Mouse (Mus musculus) MEL (cell line): Measurements from ENCODE around the gene Adarb1. TPM values are rescaled to one million over a fixed set of nuclear protein-coding genes. Genes with fewer than 3 reads are reported as not detected.

ENCODE experiments used
- DNase-seq: peaks from one replicate; pipeline ENCODE4 v3.0.0; 2011; ENCODE audit warnings: low read depth, low spot score
- H3K27ac ChIP-seq: 2 replicates; pipeline ENCODE4 v1.5.1; 2012; ENCODE audit warnings: low read depth, mild to moderate bottlenecking, control low read depth, low read length, moderate library complexity; ENCODE audit not compliant: control insufficient read depth
- H3K27me3 ChIP-seq, 2 experiments: fragments of 150-350 bp in 1 of 2; sonication (generic) in 1 of 2; 2 replicates each; pipeline ENCODE4 v1.6.1; 2012; ENCODE audit warnings: low read length in 2 of 2, mild to moderate bottlenecking in 2 of 2, improper control_type of control experiment in 1 of 2, moderate library complexity in 1 of 2; ENCODE audit not compliant: insufficient read depth in 2 of 2, control insufficient read depth in 1 of 2
- H3K36me3 ChIP-seq, 2 experiments: 2 replicates each; pipeline ENCODE4 v1.6.1; 2012 to 2014; ENCODE audit warnings: low read length in 2 of 2, improper control_type of control experiment in 1 of 2, inconsistent platforms in 1 of 2, mild to moderate bottlenecking in 1 of 2; ENCODE audit not compliant: insufficient read depth in 2 of 2, control insufficient read depth in 1 of 2
- H3K4me1 ChIP-seq, 2 experiments: fragments of 150-350 bp in 1 of 2; sonication (generic) in 1 of 2; 2 replicates each; pipeline ENCODE4 v1.6.1; 2012; ENCODE audit warnings: low read length in 2 of 2, improper control_type of control experiment in 1 of 2, mild to moderate bottlenecking in 1 of 2; ENCODE audit not compliant: insufficient read depth in 2 of 2, control insufficient read depth in 1 of 2
- H3K4me3 ChIP-seq, 2 experiments: fragments of 150-350 bp in 1 of 2; sonication (generic) in 1 of 2; 2 replicates each; pipeline ENCODE4 v1.5.1; 2012; ENCODE audit warnings: low read depth in 2 of 2, low read length in 2 of 2, mild to moderate bottlenecking in 2 of 2, moderate library complexity in 2 of 2, control low read depth in 1 of 2, improper control_type of control experiment in 1 of 2; ENCODE audit not compliant: control insufficient read depth in 1 of 2, insufficient read depth in 1 of 2
- H3K79me2 ChIP-seq: 2 replicates; pipeline ENCODE4 v1.6.1; 2012; ENCODE audit warnings: mild to moderate bottlenecking, low read length, moderate library complexity; ENCODE audit not compliant: control insufficient read depth, poor library complexity, insufficient read depth
- H3K9ac ChIP-seq: 2 replicates; pipeline ENCODE4 v1.6.1; 2012; ENCODE audit warnings: low read depth, mild to moderate bottlenecking, control low read depth, low read length, moderate library complexity; ENCODE audit not compliant: control insufficient read depth, poor library complexity, severe bottlenecking
- H3K9me3 ChIP-seq: fragments of 150-350 bp; sonication (generic); replicated peaks from 2 replicates; pipeline ENCODE4 v1.6.1; 2012; ENCODE audit warnings: mild to moderate bottlenecking, low read length, improper control_type of control experiment, moderate library complexity; ENCODE audit not compliant: insufficient read depth
- CTCF ChIP-seq, 3 experiments: IDR thresholded peaks in 2 of 3; conservative IDR thresholded peaks in 1 of 3; 2 replicates each; pipeline ENCODE4 v1.5.1; 2011 to 2012; ENCODE audit warnings: low read length in 3 of 3, low read depth in 2 of 3, mild to moderate bottlenecking in 2 of 3, improper control_type of control experiment in 1 of 3, inconsistent platforms in 1 of 3, mixed read lengths in 1 of 3, moderate library complexity in 1 of 3; ENCODE audit not compliant: control insufficient read depth in 1 of 3, insufficient read depth in 1 of 3, poor library complexity in 1 of 3, severe bottlenecking in 1 of 3
- EP300 ChIP-seq, 2 experiments: IDR thresholded peaks; 2 replicates each; pipeline ENCODE4 v1.6.1; 2011; ENCODE audit warnings: improper control_type of control experiment in 2 of 2, low read length in 2 of 2, low read depth in 1 of 2, mild to moderate bottlenecking in 1 of 2
- ETS1 ChIP-seq: IDR thresholded peaks from 2 replicates; pipeline ENCODE4 v1.6.1; 2012; ENCODE audit warnings: low read depth, mild to moderate bottlenecking, inconsistent platforms, low read length, improper control_type of control experiment, moderate library complexity
- GABPA ChIP-seq: IDR thresholded peaks from 2 replicates; pipeline ENCODE4 v1.6.1; 2012; ENCODE audit warnings: low read depth, mild to moderate bottlenecking, inconsistent platforms, low read length, improper control_type of control experiment, moderate library complexity
- GATA1 ChIP-seq: IDR thresholded peaks from 2 replicates; pipeline ENCODE4 v1.6.1; 2011; ENCODE audit warnings: low read depth, low read length, improper control_type of control experiment
- HCFC1 ChIP-seq: IDR thresholded peaks from 2 replicates; pipeline ENCODE4 v1.6.1; 2012; ENCODE audit warnings: low read depth, mild to moderate bottlenecking, inconsistent platforms, low read length, improper control_type of control experiment, moderate library complexity
- MEF2A ChIP-seq: IDR thresholded peaks from 2 replicates; pipeline ENCODE4 v1.6.1; 2014; ENCODE audit warnings: low read depth, mild to moderate bottlenecking, inconsistent platforms, low read length, improper control_type of control experiment; ENCODE audit not compliant: poor library complexity, insufficient replicate concordance, severe bottlenecking; ENCODE audit errors: extremely low read depth
- MYB ChIP-seq: IDR thresholded peaks from 2 replicates; pipeline ENCODE4 v1.6.1; 2011; ENCODE audit warnings: mild to moderate bottlenecking, low read depth, low read length, improper control_type of control experiment
- NELFE ChIP-seq: IDR thresholded peaks from 2 replicates; pipeline ENCODE4 v1.6.1; 2011; ENCODE audit warnings: low read depth, low read length, improper control_type of control experiment
- POLR2A ChIP-seq, 2 experiments: IDR thresholded peaks; 2 replicates each; pipeline ENCODE4 v1.6.1; 2011 to 2012; ENCODE audit warnings: low read length in 2 of 2, mild to moderate bottlenecking in 2 of 2, control low read depth in 1 of 2, improper control_type of control experiment in 1 of 2, low read depth in 1 of 2, moderate library complexity in 1 of 2; ENCODE audit not compliant: control insufficient read depth in 1 of 2, insufficient read depth in 1 of 2, poor library complexity in 1 of 2
- POLR2AphosphoS2 ChIP-seq: IDR thresholded peaks from 2 replicates; pipeline ENCODE4 v1.6.1; 2011; ENCODE audit warnings: low read length, improper control_type of control experiment
- RAD21 ChIP-seq: IDR thresholded peaks from 2 replicates; pipeline ENCODE4 v1.6.1; 2011; ENCODE audit warnings: mild to moderate bottlenecking, low read depth, low read length, improper control_type of control experiment
- RCOR1 ChIP-seq: IDR thresholded peaks from 2 replicates; pipeline ENCODE4 v1.6.1; 2012; ENCODE audit warnings: low read depth, mild to moderate bottlenecking, inconsistent platforms, low read length, improper control_type of control experiment
- SMC3 ChIP-seq: IDR thresholded peaks from 2 replicates; pipeline ENCODE4 v1.6.1; 2011; ENCODE audit warnings: low read depth, low read length, improper control_type of control experiment
- TCF12 ChIP-seq: IDR thresholded peaks from 2 replicates; pipeline ENCODE4 v1.6.1; 2014; ENCODE audit warnings: low read depth, mild to moderate bottlenecking, inconsistent platforms, low read length, improper control_type of control experiment, moderate library complexity
- polyA plus RNA-seq, 2 experiments: library from polyadenylated mRNA; stranded (reverse) in 1 of 2; unstranded in 1 of 2; fragments of >175 nt in 1 of 2; fragments of >200 nt in 1 of 2; gene quantifications; 2 replicates each; pipeline versions ENCODE4 v1.2.1 to v1.2.4; 2012; ENCODE audit warnings: low replicate concordance in 2 of 2, low read depth in 1 of 2; ENCODE audit not compliant: insufficient read length in 2 of 2, insufficient read depth in 1 of 2, missing spikeins in 1 of 2
- total RNA-seq: library from RNA; depleted of rRNA; stranded (reverse); fragments of 300-350 nt; gene quantifications from 2 replicates; pipeline ENCODE4 v1.2.3, GENCODE M21; 2012

The Adarb1 gene
- total and polyA plus RNA-seq, 3 experiments, result 2.4 to 3.8 TPM; not detected in 1

DNA sequence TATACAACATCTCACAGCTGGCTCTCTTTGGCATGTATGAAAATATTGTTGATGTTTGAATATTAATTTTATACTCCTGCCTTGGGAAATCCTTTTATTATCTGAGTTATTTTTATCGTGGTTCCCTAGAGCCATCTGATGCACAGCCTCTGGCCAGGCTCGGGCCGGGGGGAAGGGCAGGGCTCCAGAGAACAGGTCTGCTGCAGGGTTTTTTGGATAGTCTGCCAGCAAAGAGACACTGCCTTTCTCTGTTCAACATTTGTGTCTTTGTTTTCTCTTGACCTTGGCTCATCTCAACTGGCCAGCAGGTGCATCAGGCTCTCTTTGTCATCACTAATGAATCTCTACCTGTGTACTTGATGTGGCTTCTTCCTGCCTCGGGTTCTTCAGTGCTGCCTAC lies 32.3 kb downstream of the Adarb1 start:
- H3K4me3 ChIP-seq, result no peak overlapping the region
- H3K36me3 ChIP-seq, result no peaks in the 10 kb centered on the region
- H3K9ac ChIP-seq, result no peak overlapping the region
- no peak overlapping the region for H3K27ac ChIP-seq
- H3K79me2 ChIP-seq, result no peaks in the 10 kb centered on the region
- H3K27me3 ChIP-seq, result no peaks in the 10 kb centered on the region
- H3K4me1 ChIP-seq, result no peaks in the 10 kb centered on the region
- no peaks in the 10 kb centered on the region for H3K9me3 ChIP-seq
- DNase-seq, result no peak
- no peak for TF ChIP-seq POLR2A (IDR thresholded peaks at IDR 0.05; ENCODE audit: control insufficient read depth in 1 of 2, insufficient read depth in 1 of 2, low read depth in 1 of 2, low read length in 2 of 2, poor library complexity in 1 of 2)
- no peak for TF ChIP-seq ETS1
- no peak for TF ChIP-seq RCOR1
- no peak for TF ChIP-seq RAD21

DNA sequence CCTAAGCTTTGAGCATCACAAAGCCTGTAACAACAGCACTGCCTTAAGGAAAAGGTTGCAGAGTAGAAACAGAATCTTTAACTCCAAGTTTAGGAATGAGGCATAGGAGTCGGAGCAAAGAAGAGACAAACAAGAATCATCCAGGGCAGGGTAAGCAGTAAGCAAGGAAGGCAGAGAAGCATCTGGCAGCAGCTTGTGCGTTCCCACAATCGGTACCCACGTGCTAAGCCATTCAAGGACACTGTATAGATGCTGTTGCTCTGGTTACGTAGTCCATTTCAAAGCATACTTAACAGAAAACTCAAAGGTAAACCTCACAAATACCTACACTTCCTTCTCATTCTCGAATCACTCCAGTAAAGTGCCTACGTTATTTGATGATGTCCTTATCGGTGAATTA lies 35.0 kb downstream of the Adarb1 start:
- Histone ChIP-seq H3K4me1 (no peaks in the 10 kb centered on the region), H3K9me3 (no peaks in the 10 kb centered on the region), H3K9ac (no peak overlapping the region), H3K27me3 (peaks cover 0 to 2% of the 10 kb centered on the region in 2 experiments; a peak in 1 of 4 replicates), H3K36me3 (no peaks in the 10 kb centered on the region), H3K27ac (no peak overlapping the region), H3K4me3 (no peak overlapping the region), H3K79me2 (no peaks in the 10 kb centered on the region)
- TF ChIP-seq POLR2AphosphoS2 (no peak), CTCF (IDR thresholded peaks at IDR 0.05 in 2 of 3, conservative IDR thresholded peaks at IDR 0.05 in 1 of 3; ENCODE audit: control insufficient read depth in 1 of 3, insufficient read depth in 1 of 3, low read depth in 2 of 3, low read length in 3 of 3, poor library complexity in 1 of 3, severe bottlenecking in 1 of 3) (no peak), GABPA (no peak), TCF12 (no peak), SMC3 (no peak), HCFC1 (no peak), NELFE (no peak), GATA1 (no peak), MYB (no peak), ETS1 (no peak), MEF2A (no peak)
- no peak for DNase-seq

- Histone ChIP-seq H3K4me3 (no peak overlapping the region), H3K4me1 (no peaks in the 10 kb centered on the region), H3K27ac (no peak overlapping the region), H3K36me3 (no peaks in the 10 kb centered on the region), H3K79me2 (no peaks in the 10 kb centered on the region), H3K9me3 (no peaks in the 10 kb centered on the region), H3K9ac (no peak overlapping the region), H3K27me3 (peaks cover 0 to 2% of the 10 kb centered on the region in 2 experiments; a peak in 1 of 4 replicates)
- TF ChIP-seq HCFC1, result no peak
- no peak for TF ChIP-seq EP300 (IDR thresholded peaks at IDR 0.05; ENCODE audit: low read depth in 1 of 2, low read length in 2 of 2)
- DNase-seq, result no peak
These were observed 36.9 kb downstream of the Adarb1 start for GRCm38 (mm10) chr10:77381191-77381590.
